Mouse (Mus musculus): Measurements from ENCODE around the gene Ly6g5c.

- no peak for TF ChIP-seq CTCF (IDR thresholded peaks at IDR 0.05; ENCODE audit: low read depth, low read length)
- TF ChIP-seq POLR2AphosphoS5 (IDR thresholded peaks at IDR 0.05; ENCODE audit: insufficient replicate concordance, low read depth, low read length): no peak
- no peak for TF ChIP-seq GATA1 (IDR thresholded peaks at IDR 0.05; ENCODE audit: borderline replicate concordance, low read length)
- TF ChIP-seq GATA2 (IDR thresholded peaks at IDR 0.05; ENCODE audit: borderline replicate concordance, low read depth, low read length): no peak
- no peak for TF ChIP-seq TAL1 (conservative IDR thresholded peaks at IDR 0.05; ENCODE audit: low read depth, low read length)
Observed at GRCm38 (mm10) chr17:35092403-35093198, 15.5 kb upstream of the Ly6g5c start.

All from G1E (cell line).